Mouse (Mus musculus): ENCODE data around the gene Sumf1.

Sumf1 gene

GRCm38 (mm10) chr6:108206914-108207566, 21.7 kb upstream of the Sumf1 start:
- no peak for DNase-seq (ENCODE audit: low spot score)

GRCm38 (mm10) chr6:108206145-108206544, 20.8 kb upstream of the Sumf1 start:
- DNase-seq (ENCODE audit: low spot score): no peak

- no peak for DNase-seq (ENCODE audit: low spot score)
These were observed 18.9 kb upstream of the Sumf1 start for GRCm38 (mm10) chr6:108204322-108204721.

GRCm38 (mm10) chr6:108198286-108198685, 12.9 kb upstream of the Sumf1 start:
- no peak for DNase-seq (ENCODE audit: low spot score)

GRCm38 (mm10) chr6:108197117-108197516, 11.7 kb upstream of the Sumf1 start:
- DNase-seq (ENCODE audit: low spot score): peak; percentile 32

GRCm38 (mm10) chr6:108196665-108197064, 11.3 kb upstream of the Sumf1 start:
- DNase-seq (ENCODE audit: low spot score): no peak

GRCm38 (mm10) chr6:108192632-108193031, 7.2 kb upstream of the Sumf1 start:
- DNase-seq (ENCODE audit: low spot score): peak; percentile 19

- DNase-seq (ENCODE audit: low spot score): no peak
These were observed 5.3 kb upstream of the Sumf1 start for GRCm38 (mm10) chr6:108190690-108191089.

- no peak for DNase-seq (ENCODE audit: low spot score)
These were observed 265 bp upstream of the Sumf1 start for GRCm38 (mm10) chr6:108185685-108186009.

GRCm38 (mm10) chr6:108179087-108179486, 6.3 kb downstream of the Sumf1 start:
- DNase-seq (ENCODE audit: low spot score): no peak

GRCm38 (mm10) chr6:108174181-108174580, 11.2 kb downstream of the Sumf1 start:
- DNase-seq (ENCODE audit: low spot score): no peak

GRCm38 (mm10) chr6:108172219-108172618, 13.2 kb downstream of the Sumf1 start:
- no peak for DNase-seq (ENCODE audit: low spot score)

GRCm38 (mm10) chr6:108169466-108169865, 15.9 kb downstream of the Sumf1 start:
- no peak for DNase-seq (ENCODE audit: low spot score)

GRCm38 (mm10) chr6:108168723-108169122, 16.7 kb downstream of the Sumf1 start:
- DNase-seq (ENCODE audit: low spot score): no peak

- no peak for DNase-seq (ENCODE audit: low spot score)
These were observed 17.3 kb downstream of the Sumf1 start for GRCm38 (mm10) chr6:108167946-108168680.

GRCm38 (mm10) chr6:108165598-108165997, 19.8 kb downstream of the Sumf1 start:
- no peak for DNase-seq (ENCODE audit: low spot score)

- DNase-seq (ENCODE audit: low spot score): no peak
These were observed 20.4 kb downstream of the Sumf1 start for GRCm38 (mm10) chr6:108164935-108165334.

- no peak for DNase-seq (ENCODE audit: low spot score)
These were observed 24.8 kb downstream of the Sumf1 start for GRCm38 (mm10) chr6:108160608-108161007.

- DNase-seq (ENCODE audit: low spot score): no peak
These were observed 28.5 kb downstream of the Sumf1 start for GRCm38 (mm10) chr6:108156881-108157280.

GRCm38 (mm10) chr6:108154243-108154642, 31.1 kb downstream of the Sumf1 start:
- DNase-seq (ENCODE audit: low spot score): no peak

GRCm38 (mm10) chr6:108152661-108153269, 32.6 kb downstream of the Sumf1 start:
- DNase-seq (ENCODE audit: low spot score): no peak

- DNase-seq (ENCODE audit: low spot score): no peak
These were observed 33.3 kb downstream of the Sumf1 start for GRCm38 (mm10) chr6:108152081-108152480.

- DNase-seq (ENCODE audit: low spot score): no peak
These were observed 36.1 kb downstream of the Sumf1 start for GRCm38 (mm10) chr6:108149235-108149634.

All from lung, postnatal 25 days (tissue).